Mouse (Mus musculus) natural killer cell, adult 2 months (primary cell): ENCODE results near the gene Dtx2.
"Not testable (repeated sequence)": the region's sequence is repeated elsewhere in the genome, so short reads cannot be mapped to it uniquely, and the experiment has no call there.

Experiments
- DNase-seq, 2 experiments: peaks; one replicate each; pipeline ENCODE4 v3.0.0; 2022; ENCODE audit warnings: low spot score in 2 of 2

The Dtx2 gene

GRCm38 (mm10) chr5:136063920-136064319 lies 69.3 kb downstream of the Dtx2 start:
- DNase-seq, result no peak

GRCm38 (mm10) chr5:136066404-136067148 lies 72.0 kb downstream of the Dtx2 start:
- not testable (repeated sequence) for DNase-seq

GRCm38 (mm10) chr5:136069411-136069810 lies 74.8 kb downstream of the Dtx2 start:
- no peak for DNase-seq

- no peak for DNase-seq
Measured at GRCm38 (mm10) chr5:136073051-136073450, 78.5 kb downstream of the Dtx2 start.

GRCm38 (mm10) chr5:136073526-136073925 lies 78.9 kb downstream of the Dtx2 start:
- DNase-seq, result no peak

GRCm38 (mm10) chr5:136075076-136075475 lies 80.5 kb downstream of the Dtx2 start:
- DNase-seq, result no peak

GRCm38 (mm10) chr5:136076284-136076683 lies 81.7 kb downstream of the Dtx2 start:
- DNase-seq, result no peak

GRCm38 (mm10) chr5:136077001-136077550 lies 82.5 kb downstream of the Dtx2 start:
- no peak for DNase-seq

DNA sequence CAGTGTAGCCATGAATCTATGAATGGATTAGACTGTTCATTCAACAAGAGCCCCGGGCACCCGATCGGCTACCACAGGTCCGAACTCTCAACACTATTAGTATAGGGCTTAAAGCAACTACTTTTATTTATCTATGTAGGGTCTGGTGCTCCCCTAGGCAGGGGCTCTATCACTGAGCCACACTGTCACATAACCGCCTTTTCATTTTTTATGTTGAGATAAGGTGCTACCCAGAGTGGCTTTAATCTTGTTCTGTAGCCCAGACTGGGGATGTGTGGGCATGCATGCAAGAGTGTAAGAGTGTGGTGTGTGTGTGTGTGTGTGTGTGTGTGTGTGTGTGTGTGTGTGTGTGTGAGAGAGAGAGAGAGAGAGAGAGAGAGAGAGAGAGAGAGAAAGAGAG lies 83.5 kb downstream of the Dtx2 start:
- no peak for DNase-seq

DNA sequence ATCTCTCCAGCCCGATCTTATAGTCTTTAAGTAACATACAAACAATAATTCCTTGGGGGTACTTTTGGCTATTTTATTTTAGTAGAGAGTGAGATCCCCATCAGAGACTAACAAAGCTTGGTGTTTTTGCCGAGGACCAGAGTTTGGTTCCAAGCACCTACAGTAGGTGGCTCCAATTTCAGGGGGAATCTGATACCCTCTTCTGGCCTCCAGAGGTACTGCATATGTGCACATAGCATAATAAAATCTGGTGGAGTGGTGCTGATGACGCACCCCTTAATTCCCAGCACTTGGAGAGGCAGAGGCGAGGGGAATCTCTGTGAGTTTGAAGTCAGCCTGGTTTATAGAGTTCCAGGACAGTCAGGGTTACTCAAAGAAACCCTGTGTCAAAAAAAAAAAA lies 87.7 kb downstream of the Dtx2 start:
- DNase-seq, result no peak
